9 mouse cellular contexts compared by ENCODE assay signal in the genomic region with DNA sequence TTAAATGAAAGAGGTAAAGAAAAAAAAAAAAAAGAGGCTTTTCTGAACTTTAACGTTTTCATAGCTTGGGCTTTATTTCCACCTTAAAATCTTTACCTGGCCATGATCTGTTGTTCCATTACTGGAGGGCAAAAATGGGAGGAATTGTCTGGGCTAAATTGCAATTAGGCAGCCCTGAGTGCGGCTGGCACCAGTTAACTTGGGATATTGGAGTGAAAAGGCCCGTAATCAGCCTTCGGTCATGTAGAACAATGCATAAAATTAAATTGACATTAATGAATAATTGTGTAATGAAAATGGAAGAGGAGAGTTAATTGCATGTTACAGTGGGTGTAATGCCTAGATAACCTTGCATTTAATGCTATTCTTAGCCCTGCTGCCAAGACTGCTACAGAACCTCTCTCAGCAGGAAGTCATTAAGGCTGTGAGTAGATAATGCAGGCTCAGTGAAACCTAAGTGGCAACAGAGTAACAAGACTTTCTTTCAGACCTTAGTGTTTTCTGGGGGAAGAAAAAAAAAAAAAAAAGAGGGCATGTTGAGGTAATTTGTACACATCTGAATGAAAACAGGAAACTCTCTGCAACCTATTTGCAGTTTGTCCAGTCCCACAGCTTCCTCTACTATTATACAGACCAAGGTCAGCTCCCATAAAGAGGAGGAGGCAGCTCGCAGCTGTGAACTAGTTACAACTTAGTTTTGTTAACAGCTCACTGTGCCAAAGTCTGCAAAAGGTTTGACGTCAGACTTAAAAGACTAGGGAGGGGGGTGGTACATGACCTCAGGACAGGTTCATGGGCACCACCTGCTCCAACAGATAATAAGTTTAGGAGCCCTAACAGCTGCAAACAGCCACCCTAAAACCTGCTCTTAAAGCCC.
DNase-seq lines count a peak whose midpoint lies in the region; ATAC-seq lines count a peak whose summit lies in the region.
"Had no signal": no experiment of that assay in that cellular context is flagged by ENCODE, and none has a peak within 500 bp of the region (broad histone marks: within the 10 kb centered on the region; RNA-seq: fewer than 3 reads in every experiment).

No protein-coding gene starts in this region.

- no peaks in the 10 kb centered on the region for H3K36me3 ChIP-seq in midbrain, embryonic 12.5 days
- H3K36me3 ChIP-seq in midbrain, embryonic 11.5 days (ENCODE audit: control insufficient read depth, insufficient read depth, low read length), result no peaks in the 10 kb centered on the region
- no peaks in the 10 kb centered on the region for H3K36me3 ChIP-seq in forebrain, embryonic 11.5 days (ENCODE audit: control insufficient read depth, insufficient read depth, low read length)
- H3K36me3 ChIP-seq in limb, embryonic 10.5 days, result no peaks in the 10 kb centered on the region

- no peaks in the 10 kb centered on the region for H3K27me3 ChIP-seq in midbrain, embryonic 12.5 days
- no peaks in the 10 kb centered on the region for H3K27me3 ChIP-seq in midbrain, embryonic 11.5 days (ENCODE audit: control insufficient read depth, insufficient read depth, low read length)
- H3K27me3 ChIP-seq in forebrain, embryonic 11.5 days (ENCODE audit: control insufficient read depth, insufficient read depth, low read length), result peaks cover 10% of the 10 kb centered on the region; the same call in 1 of the 2 replicates
- no peaks in the 10 kb centered on the region for H3K27me3 ChIP-seq in limb, embryonic 10.5 days (ENCODE audit: low read depth, poor library complexity, severe bottlenecking)

- H3K9ac ChIP-seq in midbrain, embryonic 12.5 days (replicated peaks), result no peak overlapping the region
- H3K9ac ChIP-seq in midbrain, embryonic 11.5 days (ENCODE audit: low read length), result no peak overlapping the region
- H3K9ac ChIP-seq in forebrain, embryonic 11.5 days (ENCODE audit: low read length), result no peak overlapping the region

- no peak overlapping the region for H3K4me2 ChIP-seq in midbrain, embryonic 12.5 days (replicated peaks)
- no peak overlapping the region for H3K4me2 ChIP-seq in midbrain, embryonic 11.5 days
- H3K4me2 ChIP-seq in forebrain, embryonic 11.5 days (ENCODE audit: low read depth, low read length, severe bottlenecking), result no peak overlapping the region

- WGBS in midbrain, embryonic 12.5 days, result 39% methylated on average over 6 of the region's 6 CpGs
- WGBS in midbrain, embryonic 11.5 days, result 63% methylated on average over 6 of the region's 6 CpGs
- WGBS in forebrain, embryonic 11.5 days, result 20% methylated on average over 6 of the region's 6 CpGs
- 27% methylated on average over 6 of the region's 6 CpGs for WGBS in limb, embryonic 10.5 days

- intact Hi-C loops in left cerebral cortex, postnatal 4 days (cut with DNase I), result no loop called here

- peaks cover 9% of the 10 kb centered on the region; the same call in 1 of the 2 replicates for H3K4me1 ChIP-seq in midbrain, embryonic 12.5 days
- no peaks in the 10 kb centered on the region for H3K4me1 ChIP-seq in midbrain, embryonic 11.5 days (ENCODE audit: control insufficient read depth, insufficient read depth, low read length)
- H3K4me1 ChIP-seq in forebrain, embryonic 11.5 days (replicated peaks; ENCODE audit: control insufficient read depth, insufficient read depth, low read length), result peaks cover 10% of the 10 kb centered on the region; the same call in 1 of the 2 replicates
- peaks cover 49% of the 10 kb centered on the region for H3K4me1 ChIP-seq in limb, embryonic 10.5 days

- DNase-seq in midbrain, embryonic 11.5 days (ENCODE audit: low spot score, missing footprints), result no peak
- DNase-seq in forebrain, embryonic 11.5 days (ENCODE audit: low spot score), result no peak
- peak; percentile 43 for DNase-seq in limb, embryonic 10.5 days (ENCODE audit: low spot score)
- peak; percentile 78 for DNase-seq in thymus, postnatal 0 days (ENCODE audit: low spot score)
- DNase-seq in left cerebral cortex, postnatal 4 days, result no peak
- DNase-seq in gastrocnemius, postnatal 25 days, result no peak
- no peak for DNase-seq in c-Kit-positive CD71-positive TER-119-positive erythroid progenitor cells, embryonic 14.5 days (ENCODE audit: low spot score)

- H3K27ac ChIP-seq in midbrain, embryonic 12.5 days (replicated peaks), result no peak overlapping the region
- no peak overlapping the region for H3K27ac ChIP-seq in midbrain, embryonic 11.5 days (ENCODE audit: low read depth, low read length)
- no peak overlapping the region for H3K27ac ChIP-seq in forebrain, embryonic 11.5 days (ENCODE audit: low read depth, low read length)
- H3K27ac ChIP-seq in limb, embryonic 10.5 days, result 0 out of 2 replicates have a peak overlapping the region, but pooled peaks have one; percentile 10
- H3K27ac ChIP-seq: layer of hippocampus, adult 2 months had no signal

- H3K4me3 ChIP-seq in midbrain, embryonic 12.5 days, result no peak overlapping the region
- H3K4me3 ChIP-seq in midbrain, embryonic 11.5 days (ENCODE audit: low read depth, low read length), result no peak overlapping the region
- no peak overlapping the region for H3K4me3 ChIP-seq in forebrain, embryonic 11.5 days (ENCODE audit: low read depth, low read length)
- H3K4me3 ChIP-seq in limb, embryonic 10.5 days, result no peak overlapping the region
- H3K4me3 ChIP-seq: layer of hippocampus, adult 2 months had no signal

- H3K9me3 ChIP-seq in midbrain, embryonic 12.5 days, result no peaks in the 10 kb centered on the region
- H3K9me3 ChIP-seq in midbrain, embryonic 11.5 days (ENCODE audit: control insufficient read depth, low read length), result no peaks in the 10 kb centered on the region
- no peaks in the 10 kb centered on the region for H3K9me3 ChIP-seq in forebrain, embryonic 11.5 days (ENCODE audit: control insufficient read depth, low read length)
- H3K9me3 ChIP-seq in limb, embryonic 10.5 days (replicated peaks), result no peaks in the 10 kb centered on the region

- ATAC-seq in midbrain, embryonic 12.5 days (ENCODE audit: low FRiP score, low read depth), result peak; percentile 62
- ATAC-seq in midbrain, embryonic 11.5 days (ENCODE audit: low FRiP score), result no peak
- ATAC-seq in forebrain, embryonic 11.5 days (replicated peaks; ENCODE audit: low FRiP score), result peak; percentile 81

Comparison
In these comparisons a context has a peak if more than half of its experiments do, and no peak if none do; other contexts are left out.
1. DNase-seq: peak in limb, embryonic 10.5 days (single experiment) and thymus, postnatal 0 days (single experiment); none in midbrain, embryonic 11.5 days (single experiment), forebrain, embryonic 11.5 days (single experiment), left cerebral cortex, postnatal 4 days (single experiment), gastrocnemius, postnatal 25 days (single experiment) and c-Kit-positive CD71-positive TER-119-positive erythroid progenitor cells, embryonic 14.5 days (single experiment).